Mouse (Mus musculus) forebrain, embryonic 13.5 days (tissue): ENCODE results near the gene Wnt9a. TPM values are rescaled to one million over a fixed set of nuclear protein-coding genes. Genes with fewer than 3 reads are reported as not detected.

Experiments
- ATAC-seq: fragments of 200-750 bp; cut with Nextera tagmentation; 2 replicates; pipeline ENCODE4 v1.8.0; 2017
- H3K27ac ChIP-seq: fragments of 300-500 bp; sonication (generic); 2 replicates; pipeline ENCODE4 v1.5.1; 2015; ENCODE audit warnings: inconsistent platforms, mild to moderate bottlenecking, moderate library complexity
- H3K27me3 ChIP-seq: fragments of 300-500 bp; sonication (generic); 2 replicates; pipeline ENCODE4 v1.6.1; 2015; ENCODE audit warnings: mild to moderate bottlenecking, inconsistent platforms
- H3K36me3 ChIP-seq: fragments of 300-500 bp; sonication (generic); 2 replicates; pipeline ENCODE4 v1.6.1; 2015; ENCODE audit warnings: mild to moderate bottlenecking, inconsistent platforms; ENCODE audit not compliant: poor library complexity, severe bottlenecking
- H3K4me1 ChIP-seq: fragments of 300-500 bp; sonication (generic); 2 replicates; pipeline ENCODE4 v1.6.1; 2015; ENCODE audit warnings: inconsistent platforms
- H3K4me2 ChIP-seq: fragments of 300-500 bp; sonication (generic); 2 replicates; pipeline ENCODE4 v1.6.1; 2015; ENCODE audit warnings: inconsistent platforms, mild to moderate bottlenecking, moderate library complexity
- H3K4me3 ChIP-seq: fragments of 300-500 bp; sonication (generic); 2 replicates; pipeline ENCODE4 v1.5.1; 2015; ENCODE audit warnings: mild to moderate bottlenecking, inconsistent platforms
- H3K9ac ChIP-seq: fragments of 300-500 bp; sonication (generic); 2 replicates; pipeline ENCODE4 v1.6.1; 2015; ENCODE audit warnings: mild to moderate bottlenecking, inconsistent platforms
- H3K9me3 ChIP-seq: fragments of 300-500 bp; sonication (generic); replicated peaks from 2 replicates; pipeline ENCODE4 v1.6.1; 2016; ENCODE audit warnings: inconsistent platforms
- WGBS: fragments of 180-500 bp; shearing (Covaris S2); methylation state at CpG from one replicate; pipeline ENCODE4 v1.1.7; 2015; 5-methylcytosine and 5-hydroxymethylcytosine counted together
- polyA plus RNA-seq: library from polyadenylated mRNA; unstranded; fragments of >200 nt; fragmentation: Nextera tagmentation; extraction: Ambion mirVana; gene quantifications from 2 replicates; pipeline ENCODE4 v1.2.1, GENCODE M21; 2015

Gene Wnt9a
- polyA plus RNA-seq, result 1.8 and 2.9 TPM in 2 replicates

DNA sequence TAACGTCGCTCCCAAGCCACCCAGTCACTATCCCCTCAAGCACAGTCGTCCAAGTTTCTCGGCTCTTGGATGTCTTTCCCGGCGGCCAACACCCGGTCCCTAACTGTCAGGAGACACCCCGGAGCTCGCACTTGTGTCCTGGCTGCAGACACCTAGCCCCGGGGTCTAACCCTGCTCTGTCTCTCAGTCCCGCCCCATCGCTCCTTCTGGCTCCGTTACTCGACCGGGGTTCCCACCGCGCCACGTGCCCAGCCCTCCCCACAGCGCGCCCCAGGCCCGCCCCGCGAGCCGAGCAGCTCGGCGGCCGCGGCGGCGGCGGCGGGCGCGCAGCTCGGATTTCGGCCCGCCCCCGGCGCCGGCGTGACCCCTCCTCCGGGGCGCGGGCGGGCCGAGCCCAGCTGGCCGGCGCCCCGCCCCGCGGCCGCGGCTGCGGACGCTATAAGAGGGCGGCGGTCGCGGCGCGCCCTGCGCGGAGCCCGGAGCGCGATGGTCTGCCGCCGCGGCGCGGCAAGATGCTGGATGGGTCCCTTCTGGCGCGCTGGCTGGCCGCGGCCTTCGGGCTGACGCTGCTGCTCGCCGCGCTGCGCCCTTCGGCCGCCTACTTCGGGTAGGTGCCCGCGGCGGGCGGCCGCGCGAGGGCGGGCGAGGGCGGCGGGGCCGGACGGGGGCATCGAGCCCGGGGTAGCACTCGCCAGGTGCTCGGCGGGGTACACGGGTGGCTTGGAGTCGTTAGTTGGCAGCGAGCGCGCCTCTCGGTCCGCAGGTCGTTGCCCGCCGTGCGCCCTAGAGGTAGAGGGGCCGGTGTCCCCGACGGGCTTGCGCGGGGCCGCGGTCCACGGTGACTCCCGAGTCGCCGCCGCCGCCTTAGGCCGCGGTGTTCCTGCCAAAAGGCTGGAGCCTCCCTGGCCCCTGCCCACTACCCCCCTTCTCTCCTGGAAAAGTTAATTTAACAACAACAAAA, at the start of gene Wnt9a:
TSS of gene Wnt9a (plus strand) at position 468 of the 961 bp plus-strand sequence.
- peak within 1 kb of the TSS; percentile 55 for H3K4me3 ChIP-seq
- no peak within 1 kb of the TSS for H3K27ac ChIP-seq
- peak within 1 kb of the TSS; percentile 65 for H3K9ac ChIP-seq
- WGBS, result under 1% methylated on average over 95 of the region's 128 CpGs
- H3K27me3 ChIP-seq, result peaks cover 81% of the 10 kb centered on the region
- H3K36me3 ChIP-seq, result no peaks in the 10 kb centered on the region
- H3K4me1 ChIP-seq, result peaks cover 46% of the 10 kb centered on the region
- no peaks in the 10 kb centered on the region for H3K9me3 ChIP-seq
- peak within 1 kb of the TSS; percentile 90 for H3K4me2 ChIP-seq
- ATAC-seq, result peak; percentile 28; the same call in 1 of the 2 replicates

DNA sequence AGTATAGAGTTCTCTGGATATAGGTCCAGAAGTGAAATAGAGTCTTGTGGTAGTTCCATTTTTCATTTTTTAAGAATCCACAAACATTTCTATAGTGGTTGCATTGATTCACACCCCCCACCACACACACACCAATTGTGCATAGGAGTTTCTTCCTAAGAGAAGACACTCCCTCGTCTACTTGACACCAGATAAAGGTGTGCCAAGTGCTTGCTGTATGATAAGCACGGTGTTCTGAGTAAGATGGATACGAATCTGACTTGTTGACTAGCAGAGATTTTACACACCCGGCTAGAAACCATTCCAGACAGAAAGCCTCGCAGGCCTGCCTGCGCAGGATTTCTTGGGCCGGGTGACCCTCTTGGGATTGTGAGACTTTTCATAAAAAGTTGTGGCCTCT, 47.1 kb upstream of the Wnt9a start:
- H3K4me2 ChIP-seq, result no peak overlapping the region
- no peaks in the 10 kb centered on the region for H3K36me3 ChIP-seq
- peaks cover 26% of the 10 kb centered on the region for H3K27me3 ChIP-seq
- H3K4me3 ChIP-seq, result no peak overlapping the region
- no peak for ATAC-seq
- no peak overlapping the region for H3K27ac ChIP-seq
- WGBS, result 90% methylated on average over 7 of the region's 7 CpGs
- no peaks in the 10 kb centered on the region for H3K9me3 ChIP-seq
- peaks cover 13% of the 10 kb centered on the region for H3K4me1 ChIP-seq
- H3K9ac ChIP-seq, result no peak overlapping the region

DNA sequence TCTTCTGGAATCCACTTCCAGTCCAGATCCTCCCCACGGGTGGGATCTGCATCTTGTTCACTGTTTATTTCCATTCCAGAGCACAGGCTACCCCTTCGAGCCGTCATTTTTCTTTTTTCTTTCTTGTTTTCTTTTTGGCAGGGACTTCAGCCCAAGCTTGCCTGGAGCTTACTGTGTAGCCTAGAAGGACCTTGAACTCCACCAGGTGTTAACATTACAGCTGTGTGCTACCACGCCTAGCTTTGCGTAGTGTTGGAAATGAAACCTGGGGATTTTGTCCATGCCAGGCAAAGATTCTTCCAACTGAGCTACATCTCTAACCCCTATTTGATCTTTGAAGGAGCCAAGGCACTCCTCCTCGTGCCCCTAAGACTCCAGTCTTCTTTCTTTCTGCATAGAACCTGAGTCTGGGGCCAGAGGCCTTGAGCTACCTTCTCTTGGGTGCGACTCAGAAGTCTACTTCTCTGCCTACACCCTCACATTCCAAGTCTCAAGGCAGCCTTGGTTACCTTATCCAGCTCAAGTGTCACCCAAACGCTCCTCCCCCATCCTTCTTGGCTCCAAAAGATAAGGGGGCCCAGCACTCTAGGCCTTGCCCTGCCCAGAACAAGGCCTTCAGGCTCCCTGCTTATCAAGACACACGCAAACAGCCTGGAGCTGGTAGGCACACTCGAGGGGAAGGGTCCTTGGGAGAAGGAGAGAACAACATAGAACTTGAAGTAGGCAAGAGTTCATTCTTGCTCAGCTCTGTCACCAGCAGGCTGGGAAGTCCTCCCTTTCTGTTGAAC, 45.8 kb upstream of the Wnt9a start:
- peaks cover 39% of the 10 kb centered on the region for H3K27me3 ChIP-seq
- no peak overlapping the region for H3K4me2 ChIP-seq
- no peak overlapping the region for H3K4me3 ChIP-seq
- no peak for ATAC-seq
- peaks cover 16% of the 10 kb centered on the region for H3K4me1 ChIP-seq
- 80% methylated on average over 10 of the region's 10 CpGs for WGBS
- H3K27ac ChIP-seq, result no peak overlapping the region
- H3K36me3 ChIP-seq, result no peaks in the 10 kb centered on the region
- no peak overlapping the region for H3K9ac ChIP-seq
- H3K9me3 ChIP-seq, result no peaks in the 10 kb centered on the region

DNA sequence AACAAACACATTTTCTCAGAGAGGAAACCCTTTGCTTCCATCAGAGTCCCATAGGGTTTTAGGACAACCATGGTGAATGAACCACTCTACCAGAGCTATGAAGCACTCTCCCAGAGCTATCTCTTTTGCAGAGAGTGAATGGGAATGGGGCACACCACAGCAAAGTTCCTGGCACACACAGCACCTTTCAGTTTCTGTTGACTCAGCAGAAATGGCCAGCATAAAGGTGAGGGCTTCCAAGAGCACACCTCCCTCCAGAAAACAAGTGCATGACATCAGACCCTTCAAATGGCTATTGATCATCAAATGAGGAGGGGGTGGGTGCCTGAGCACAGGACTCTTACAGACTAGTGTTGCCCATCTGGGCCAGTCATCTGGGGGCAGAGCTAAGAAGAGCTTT, 44.4 kb upstream of the Wnt9a start:
- H3K36me3 ChIP-seq, result no peaks in the 10 kb centered on the region
- no peak for ATAC-seq
- peaks cover 16% of the 10 kb centered on the region for H3K4me1 ChIP-seq
- no peak overlapping the region for H3K9ac ChIP-seq
- no peak overlapping the region for H3K4me3 ChIP-seq
- no peak overlapping the region for H3K27ac ChIP-seq
- H3K9me3 ChIP-seq, result no peaks in the 10 kb centered on the region
- no peak overlapping the region for H3K4me2 ChIP-seq
- H3K27me3 ChIP-seq, result peaks cover 52% of the 10 kb centered on the region

DNA sequence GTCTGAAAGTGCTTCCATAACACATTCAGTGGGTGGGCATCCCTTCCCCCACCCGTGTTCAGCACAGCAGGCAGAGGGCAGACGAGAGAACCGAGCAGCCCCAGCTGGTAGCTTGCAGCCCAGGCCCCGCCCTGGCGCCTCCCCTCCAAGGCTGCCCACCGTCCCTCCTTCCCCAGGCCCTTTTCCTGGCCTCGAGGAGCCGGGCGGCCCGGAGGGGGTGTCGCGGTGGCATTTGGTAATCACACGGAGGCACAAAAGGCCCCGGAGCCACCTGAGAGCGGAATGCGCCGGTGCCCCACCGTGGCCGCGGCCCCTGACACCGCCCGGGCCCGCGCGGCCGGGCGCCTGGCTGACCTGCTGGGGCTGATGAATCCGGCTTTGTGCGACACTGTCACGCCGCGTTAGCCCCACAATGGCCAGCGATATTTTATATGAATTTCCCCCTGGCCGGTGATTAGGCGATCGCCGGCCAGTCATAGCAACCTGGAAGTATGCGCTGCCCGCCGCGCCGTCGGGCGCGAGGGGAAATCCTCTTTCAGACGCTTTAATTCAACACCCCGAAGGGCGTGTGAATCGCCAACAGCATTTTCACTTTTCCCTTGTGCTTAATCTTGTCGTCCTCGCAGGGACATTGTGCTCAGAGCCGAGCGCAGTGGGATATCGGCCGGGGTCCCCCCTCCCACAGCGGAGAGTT, 42.7 kb upstream of the Wnt9a start:
- Histone ChIP-seq H3K4me2 (peak overlapping the region; percentile 66), H3K4me1 (peaks cover 16% of the 10 kb centered on the region), H3K9ac (peak overlapping the region; percentile 66), H3K27me3 (peaks cover 56% of the 10 kb centered on the region), H3K27ac (no peak overlapping the region), H3K36me3 (no peaks in the 10 kb centered on the region), H3K9me3 (peaks cover 2% of the 10 kb centered on the region; the same call in 1 of the 2 replicates), H3K4me3 (peak overlapping the region; percentile 49)
- WGBS, result under 1% methylated on average over 56 of the region's 56 CpGs
- peak; percentile 92 for ATAC-seq

DNA sequence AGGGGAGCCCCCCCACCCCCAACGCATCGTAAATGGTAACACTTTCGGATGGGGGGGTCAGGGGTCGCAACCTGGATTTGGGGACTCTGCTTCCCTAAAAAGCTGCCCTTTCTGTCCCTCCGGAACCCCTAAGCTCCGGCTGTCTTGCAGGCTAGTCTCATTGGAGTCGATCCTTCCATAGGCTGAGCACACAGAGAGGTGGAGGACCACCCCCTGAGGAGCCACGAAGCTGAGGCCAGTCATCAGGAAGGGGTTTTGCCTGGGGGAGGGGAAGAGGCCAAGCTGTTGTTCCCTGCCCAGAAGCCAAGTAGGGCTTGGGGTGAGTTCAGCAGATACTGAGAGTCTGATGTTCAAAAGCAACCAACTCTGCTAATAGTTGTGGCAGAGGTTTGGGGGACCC, 42.1 kb upstream of the Wnt9a start:
- Histone ChIP-seq H3K9me3 (peaks cover 4% of the 10 kb centered on the region; the same call in 1 of the 2 replicates), H3K4me1 (peaks cover 16% of the 10 kb centered on the region), H3K4me2 (peak overlapping the region; percentile 66), H3K36me3 (no peaks in the 10 kb centered on the region), H3K9ac (peak overlapping the region; percentile 66), H3K27ac (no peak overlapping the region; the same call in 1 of the 2 replicates), H3K27me3 (peaks cover 56% of the 10 kb centered on the region), H3K4me3 (peak overlapping the region; percentile 49)
- 3% methylated on average over 8 of the region's 8 CpGs for WGBS
- ATAC-seq, result peak; percentile 53; the same call in 1 of the 2 replicates

DNA sequence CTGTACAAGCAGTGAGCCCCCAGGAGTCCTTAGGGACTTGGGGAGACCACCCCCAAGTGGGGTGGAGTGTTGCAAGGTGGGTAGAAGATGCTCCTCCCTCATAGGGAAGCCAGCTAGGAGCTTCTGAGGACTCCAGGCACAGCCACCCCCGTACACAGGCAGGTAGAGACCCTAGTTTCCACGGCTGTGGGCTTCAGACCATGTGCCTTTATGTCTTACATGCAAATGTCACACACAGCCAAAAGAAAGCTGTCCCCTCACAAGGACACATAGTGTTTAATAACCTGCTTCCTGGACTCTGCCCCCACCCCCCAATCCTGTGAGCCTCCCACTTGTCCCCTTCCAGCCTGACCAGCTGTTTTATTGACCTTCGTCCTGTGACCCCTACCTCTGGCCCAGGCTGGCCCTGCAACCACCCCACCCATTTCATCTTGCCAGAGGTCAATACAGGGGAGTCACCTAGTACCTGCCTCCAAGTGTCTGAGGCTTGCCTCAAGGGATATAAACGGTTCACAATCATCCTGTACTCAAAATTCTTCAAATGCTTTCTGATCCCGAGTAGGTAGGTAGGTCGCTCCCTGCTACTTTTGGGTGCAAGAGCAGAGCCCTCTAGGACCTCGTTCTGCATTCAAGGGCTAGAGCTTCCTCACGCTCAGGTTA, 41.4 kb upstream of the Wnt9a start:
- no peaks in the 10 kb centered on the region for H3K36me3 ChIP-seq
- peaks cover 4% of the 10 kb centered on the region; the same call in 1 of the 2 replicates for H3K9me3 ChIP-seq
- H3K27ac ChIP-seq, result no peak overlapping the region
- no peak overlapping the region for H3K4me3 ChIP-seq
- no peak for ATAC-seq
- no peak overlapping the region for H3K4me2 ChIP-seq
- H3K4me1 ChIP-seq, result peaks cover 16% of the 10 kb centered on the region
- WGBS, result 55% methylated on average over 8 of the region's 8 CpGs
- peaks cover 56% of the 10 kb centered on the region for H3K27me3 ChIP-seq
- H3K9ac ChIP-seq, result no peak overlapping the region

DNA sequence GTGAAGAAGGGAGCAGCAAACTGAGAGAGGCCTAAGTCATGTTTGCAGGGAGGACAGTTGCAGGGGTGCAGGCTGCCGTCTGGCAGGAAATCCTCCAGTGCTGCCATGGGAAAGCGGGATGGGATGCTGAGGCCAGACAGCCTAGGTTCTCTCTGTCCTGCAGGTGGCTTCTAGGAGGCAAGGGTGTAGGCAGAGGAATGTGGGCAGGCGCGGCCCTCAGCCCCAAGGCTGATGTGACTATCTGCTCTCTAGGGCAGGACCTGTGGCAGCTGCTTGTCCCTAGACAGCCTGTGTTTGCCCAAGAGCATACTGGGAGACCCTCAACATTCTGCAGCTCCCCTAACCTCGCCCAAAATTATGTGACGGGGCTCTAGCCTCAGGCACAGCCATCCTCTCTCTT, 40.0 kb upstream of the Wnt9a start:
- H3K4me1 ChIP-seq, result peaks cover 16% of the 10 kb centered on the region
- no peaks in the 10 kb centered on the region for H3K36me3 ChIP-seq
- no peak overlapping the region for H3K27ac ChIP-seq
- H3K4me2 ChIP-seq, result no peak overlapping the region
- H3K9me3 ChIP-seq, result peaks cover 4% of the 10 kb centered on the region; the same call in 1 of the 2 replicates
- H3K4me3 ChIP-seq, result no peak overlapping the region
- no peak overlapping the region for H3K9ac ChIP-seq
- H3K27me3 ChIP-seq, result peaks cover 53% of the 10 kb centered on the region
- WGBS, result 19% methylated on average over 6 of the region's 6 CpGs
- ATAC-seq, result no peak

DNA sequence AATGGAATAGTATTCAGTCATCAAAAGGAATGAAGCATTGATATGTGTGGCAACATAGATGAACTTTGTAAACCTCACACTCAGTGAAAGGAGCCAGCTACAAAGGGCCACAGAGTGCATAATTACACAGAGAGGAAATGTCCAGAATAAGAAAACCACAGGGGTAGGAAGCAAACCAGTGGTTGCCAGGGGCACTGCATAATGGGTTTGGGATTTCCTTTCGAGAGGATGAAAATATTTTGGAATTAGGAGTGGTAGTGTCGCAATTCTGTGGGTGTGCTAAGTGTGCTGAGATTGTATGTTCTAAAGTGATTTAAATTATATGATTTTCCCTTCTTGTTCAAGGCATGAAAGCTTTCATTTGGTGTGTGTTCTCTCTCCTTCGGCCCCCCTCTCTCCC, 32.5 kb upstream of the Wnt9a start:
- WGBS, result 66% methylated on average over 3 of the region's 3 CpGs
- Histone ChIP-seq H3K36me3 (no peaks in the 10 kb centered on the region), H3K4me1 (no peaks in the 10 kb centered on the region), H3K9me3 (peaks cover under 1% of the 10 kb centered on the region; the same call in 1 of the 2 replicates), H3K4me2 (no peak overlapping the region), H3K4me3 (no peak overlapping the region), H3K9ac (no peak overlapping the region), H3K27me3 (peaks cover 11% of the 10 kb centered on the region), H3K27ac (no peak overlapping the region)
- ATAC-seq, result no peak

DNA sequence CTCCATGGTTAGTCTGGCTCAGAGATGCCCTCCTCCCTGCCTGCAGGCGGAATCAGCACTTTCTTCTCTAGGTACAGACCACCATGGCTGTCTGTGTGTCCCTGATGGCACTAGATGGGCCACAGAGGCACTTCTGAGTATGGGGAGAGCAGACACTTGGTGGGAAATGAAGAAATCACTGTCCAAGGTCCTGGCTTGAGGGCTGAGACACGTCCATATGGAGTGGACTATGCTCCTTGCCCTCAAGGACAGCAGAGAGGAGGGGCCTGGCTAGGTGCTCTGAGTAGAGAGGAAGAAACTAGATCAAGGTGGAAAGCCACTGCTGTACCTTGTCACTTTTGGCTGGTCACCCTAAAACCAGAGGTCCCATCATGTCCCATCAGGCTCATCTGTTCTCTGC, 29.9 kb upstream of the Wnt9a start:
- Histone ChIP-seq H3K36me3 (no peaks in the 10 kb centered on the region), H3K27me3 (peaks cover 26% of the 10 kb centered on the region), H3K9ac (no peak overlapping the region), H3K4me3 (no peak overlapping the region), H3K4me2 (no peak overlapping the region), H3K4me1 (no peaks in the 10 kb centered on the region), H3K27ac (no peak overlapping the region), H3K9me3 (no peaks in the 10 kb centered on the region)
- WGBS, result 41% methylated on average over 2 of the region's 2 CpGs
- no peak for ATAC-seq

DNA sequence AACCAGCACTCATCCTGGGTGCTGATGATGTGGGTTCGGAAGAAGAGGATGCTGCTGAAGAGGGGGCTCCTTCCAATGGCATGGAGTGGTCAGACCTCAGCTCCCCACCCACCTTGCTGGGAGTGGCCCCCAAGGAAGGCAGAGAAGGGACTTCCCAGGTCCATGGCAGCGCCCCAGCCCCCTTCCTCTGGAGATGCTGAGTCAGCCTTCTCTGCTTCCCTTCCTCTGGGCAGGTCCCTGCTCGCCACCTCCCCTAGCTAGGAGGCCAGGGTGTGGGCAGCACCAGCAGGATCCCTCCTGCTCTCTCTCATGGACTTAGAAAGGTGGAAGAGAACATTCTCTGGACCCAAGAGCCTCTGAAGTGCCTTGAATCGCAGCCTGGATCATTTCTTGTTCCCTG, 28.7 kb upstream of the Wnt9a start:
- Histone ChIP-seq H3K36me3 (no peaks in the 10 kb centered on the region), H3K9ac (no peak overlapping the region), H3K4me1 (peaks cover 2% of the 10 kb centered on the region; the same call in 1 of the 2 replicates), H3K9me3 (no peaks in the 10 kb centered on the region), H3K27me3 (peaks cover 32% of the 10 kb centered on the region), H3K4me3 (no peak overlapping the region), H3K4me2 (no peak overlapping the region), H3K27ac (no peak overlapping the region)
- WGBS, result 78% methylated on average over 4 of the region's 4 CpGs
- ATAC-seq, result no peak
